Mouse (Mus musculus) thymus, adult 2 months (tissue): Measurements from ENCODE around the gene Mipol1.

ENCODE experiments used
- CTCF ChIP-seq: fragments of 200-500 bp; IDR thresholded peaks from 2 replicates; pipeline ENCODE4 v1.5.1; 2012; ENCODE audit warnings: mild to moderate bottlenecking, control low read depth, low read length, moderate library complexity, borderline replicate concordance; ENCODE audit not compliant: control insufficient read depth, poor library complexity, insufficient read depth; ENCODE audit errors: extremely low read depth
- POLR2A ChIP-seq: fragments of 200-500 bp; IDR thresholded peaks from 2 replicates; pipeline ENCODE4 v1.6.1; 2012; ENCODE audit warnings: mild to moderate bottlenecking, low read length, control low read depth, moderate library complexity; ENCODE audit not compliant: control insufficient read depth, poor library complexity, insufficient read depth; ENCODE audit errors: extremely low read depth

DNA sequence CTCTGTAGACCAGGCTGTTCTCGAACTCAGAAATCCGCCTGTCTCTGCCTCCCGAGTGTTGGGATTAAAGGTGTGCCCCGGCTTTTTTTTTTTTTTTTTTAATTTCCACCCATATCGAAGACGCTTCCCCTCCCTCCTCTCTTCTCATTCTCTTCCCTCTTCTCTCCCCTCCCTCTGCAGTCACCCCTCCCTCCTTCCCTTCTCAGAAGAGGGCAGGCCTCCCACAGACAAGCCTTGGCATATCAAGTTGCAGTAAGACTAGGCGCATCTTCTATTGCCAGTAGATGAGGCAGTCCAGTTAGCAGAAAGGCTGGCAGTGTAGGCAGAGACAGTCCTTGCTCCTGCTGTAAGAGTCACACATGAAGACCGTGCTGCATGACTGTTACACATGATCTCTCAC lies 2.5 kb upstream of the Mipol1 start:
- TF ChIP-seq CTCF = no peak
- TF ChIP-seq POLR2A = no peak
